Mouse (Mus musculus) heart, adult 2 months (tissue): ENCODE measurements around the gene Vmn1r75. TPM values are rescaled to one million over a fixed set of nuclear protein-coding genes. Genes with fewer than 3 reads are reported as not detected.

Experiments used
- DNase-seq, 2 experiments: peaks; one replicate each; pipeline ENCODE4 v3.0.0; 2021
- H3K27ac ChIP-seq: fragments of 200-600 bp; 2 replicates; pipeline ENCODE4 v1.8.1; 2022
- H3K27me3 ChIP-seq: fragments of 200-500 bp; 2 replicates; pipeline ENCODE4 v1.6.1; 2012; ENCODE audit warnings: mild to moderate bottlenecking, low read length, inconsistent platforms, mixed read lengths; ENCODE audit not compliant: control insufficient read depth, insufficient read depth
- H3K36me3 ChIP-seq: fragments of 200-500 bp; 2 replicates; pipeline ENCODE4 v1.6.1; 2012; ENCODE audit warnings: low read length, inconsistent platforms; ENCODE audit not compliant: control insufficient read depth, insufficient read depth
- H3K4me1 ChIP-seq: fragments of 200-500 bp; 2 replicates; pipeline ENCODE4 v1.6.1; 2011; ENCODE audit warnings: low read length; ENCODE audit not compliant: control insufficient read depth, insufficient read depth
- H3K4me3 ChIP-seq: fragments of 200-600 bp; 2 replicates; pipeline ENCODE4 v1.8.1; 2022
- H3K79me2 ChIP-seq: fragments of 200-500 bp; replicated peaks from 2 replicates; pipeline ENCODE4 v1.6.1; 2012; ENCODE audit warnings: mild to moderate bottlenecking, inconsistent platforms, low read length, moderate library complexity, mixed read lengths; ENCODE audit not compliant: control insufficient read depth, insufficient read depth
- H3K9ac ChIP-seq: fragments of 200-500 bp; 2 replicates; pipeline ENCODE4 v1.6.1; 2012; ENCODE audit warnings: low read depth, mild to moderate bottlenecking, control low read depth, inconsistent platforms, low read length, mixed read lengths
- CTCF ChIP-seq: fragments of 200-600 bp; IDR thresholded peaks from 2 replicates; pipeline ENCODE4 v1.8.1; 2022; ENCODE audit warnings: antibody characterized with exemption, mild to moderate bottlenecking, moderate library complexity
- EP300 ChIP-seq: fragments of 200-500 bp; IDR thresholded peaks from 2 replicates; pipeline ENCODE4 v1.6.1; 2011; ENCODE audit warnings: low read depth, low read length, control low read depth; ENCODE audit not compliant: insufficient read depth
- POLR2A ChIP-seq: fragments of 200-500 bp; IDR thresholded peaks from 2 replicates; pipeline ENCODE4 v1.6.1; 2011; ENCODE audit warnings: mild to moderate bottlenecking, low read depth, low read length, control low read depth; ENCODE audit not compliant: insufficient read depth
- whole genome bisulfite sequencing: fragments of 180-500 bp; shearing (Covaris S2); methylation state at CpG from one replicate; pipeline ENCODE4 v1.1.7; 2018; 5-methylcytosine and 5-hydroxymethylcytosine counted together
- intact Hi-C: fragments of 180-260 bp; cut with DNase I; formaldehyde crosslinking; loops from one replicate; pipeline ENCODE4 v1.15.1; 2025
- long read RNA-seq: library from polyadenylated mRNA; stranded (forward); transcript quantifications from one replicate; pipeline ENCODE4 v2.0.0, GENCODE M21; 2021
- polyA plus RNA-seq: library from polyadenylated mRNA; depleted of rRNA; stranded (reverse); fragments of >200 nt; gene quantifications from 2 replicates; pipeline ENCODE4 v1.2.3, GENCODE M21; 2012; rRNA removed
- total RNA-seq, 2 experiments: library from RNA; stranded (reverse); gene quantifications; 2 replicates each; pipeline ENCODE4 v1.2.3; 2021

Vmn1r75 gene
- not detected for total RNA-seq
- not detected in 2 replicates for polyA plus RNA-seq
- long read RNA-seq = 0 reads

- H3K27me3 ChIP-seq = no peaks in the 10 kb centered on the region
- H3K9ac ChIP-seq = no peak within 1 kb of the TSS
- intact Hi-C loops = no loop called here
- no peak for DNase-seq
- H3K79me2 ChIP-seq = no peaks in the 10 kb centered on the region
- no peak for TF ChIP-seq EP300
- TF ChIP-seq CTCF = no peak
- no peak for TF ChIP-seq POLR2A
- H3K4me1 ChIP-seq = no peaks in the 10 kb centered on the region
- H3K4me3 ChIP-seq = no peak within 1 kb of the TSS
- H3K27ac ChIP-seq = no peak within 1 kb of the TSS
- no peaks in the 10 kb centered on the region for H3K36me3 ChIP-seq
These were observed at the start of gene Vmn1r75 for GRCm38 (mm10) chr7:11874330-11874729. Gene Vmn1r75 (plus strand): TSS chr7:11874630.

GRCm38 (mm10) chr7:11833680-11834079, 40.8 kb upstream of the Vmn1r75 start, which contains the start of gene Vmn1r74:
Gene Vmn1r74 (plus strand): TSS chr7:11833980.
- 63% methylated on average over 2 of the region's 2 CpGs for WGBS
- no peak for TF ChIP-seq EP300
- TF ChIP-seq CTCF = no peak
- no peak for TF ChIP-seq POLR2A
- Histone ChIP-seq H3K4me1 (no peaks in the 10 kb centered on the region), H3K4me3 (no peak within 1 kb of the TSS), H3K36me3 (no peaks in the 10 kb centered on the region), H3K27me3 (no peaks in the 10 kb centered on the region), H3K79me2 (no peaks in the 10 kb centered on the region), H3K27ac (no peak within 1 kb of the TSS), H3K9ac (no peak within 1 kb of the TSS)
- DNase-seq = no peak
- intact Hi-C loops = no loop called here

Other genes with a start within 250 kb of the Vmn1r75 start
- gene Vmn1r72, start 194.5 kb upstream of the Vmn1r75 start, total RNA-seq = not detected
- not detected in 2 replicates for gene Vmn1r72, start 194.5 kb upstream of the Vmn1r75 start, polyA plus RNA-seq
- gene Vmn1r73, start 144.4 kb upstream of the Vmn1r75 start, total RNA-seq = not detected
- not detected in 2 replicates for gene Vmn1r73, start 144.4 kb upstream of the Vmn1r75 start, polyA plus RNA-seq
- not detected for gene Vmn1r74, start 40.6 kb upstream of the Vmn1r75 start, total RNA-seq
- gene Vmn1r74, start 40.6 kb upstream of the Vmn1r75 start, polyA plus RNA-seq = not detected in 2 replicates
- gene Vmn1r76, start 63.6 kb downstream of the Vmn1r75 start, total RNA-seq = not detected
- not detected in 2 replicates for gene Vmn1r76, start 63.6 kb downstream of the Vmn1r75 start, polyA plus RNA-seq
- not detected for gene Vmn1r77, start 162.1 kb downstream of the Vmn1r75 start, total RNA-seq
- not detected in 2 replicates for gene Vmn1r77, start 162.1 kb downstream of the Vmn1r75 start, polyA plus RNA-seq